Mouse (Mus musculus) embryonic facial prominence, embryonic 12.5 days (tissue): ENCODE measurements at regions not wholly inside any gene's neighbourhood (a gene's known extent, or its start where the extent isn't known, plus 50 kb on each side); places are given as distances from the start of the nearest gene placed in this dataset.
"Not testable (repeated sequence)": the region's sequence is repeated elsewhere in the genome, so short reads cannot be mapped to it uniquely, and the experiment has no call there.

ENCODE experiments used
- ATAC-seq: fragments of 200-750 bp; cut with Nextera tagmentation; 2 replicates; pipeline ENCODE4 v1.8.0; 2017; ENCODE audit not compliant: insufficient number of reproducible peaks, insufficient read depth, low FRiP score, low TSS enrichment
- H3K27ac ChIP-seq: fragments of 300-500 bp; sonication (generic); 2 replicates; pipeline ENCODE4 v1.5.1; 2016; ENCODE audit warnings: mild to moderate bottlenecking
- H3K27me3 ChIP-seq: fragments of 300-500 bp; sonication (generic); 2 replicates; pipeline ENCODE4 v1.6.1; 2016; ENCODE audit warnings: mild to moderate bottlenecking, moderate library complexity
- H3K36me3 ChIP-seq: fragments of 300-500 bp; sonication (generic); 2 replicates; pipeline ENCODE4 v1.6.1; 2016; ENCODE audit warnings: mild to moderate bottlenecking
- H3K4me1 ChIP-seq: fragments of 300-500 bp; sonication (generic); 2 replicates; pipeline ENCODE4 v1.6.1; 2016
- H3K4me2 ChIP-seq: fragments of 300-500 bp; sonication (generic); replicated peaks from 2 replicates; pipeline ENCODE4 v1.6.1; 2016; ENCODE audit warnings: mild to moderate bottlenecking, moderate library complexity
- H3K4me3 ChIP-seq: fragments of 300-500 bp; sonication (generic); 2 replicates; pipeline ENCODE4 v1.5.1; 2016; ENCODE audit warnings: mild to moderate bottlenecking
- H3K9ac ChIP-seq: fragments of 300-500 bp; sonication (generic); 2 replicates; pipeline ENCODE4 v1.6.1; 2016; ENCODE audit warnings: mild to moderate bottlenecking, moderate library complexity
- H3K9me3 ChIP-seq: fragments of 300-500 bp; sonication (generic); 2 replicates; pipeline ENCODE4 v1.6.1; 2016; ENCODE audit warnings: mild to moderate bottlenecking, moderate library complexity
- WGBS: fragments of 180-500 bp; shearing (Covaris S2); methylation state at CpG from one replicate; pipeline ENCODE4 v1.1.7; 2016; 5-methylcytosine and 5-hydroxymethylcytosine counted together

DNA sequence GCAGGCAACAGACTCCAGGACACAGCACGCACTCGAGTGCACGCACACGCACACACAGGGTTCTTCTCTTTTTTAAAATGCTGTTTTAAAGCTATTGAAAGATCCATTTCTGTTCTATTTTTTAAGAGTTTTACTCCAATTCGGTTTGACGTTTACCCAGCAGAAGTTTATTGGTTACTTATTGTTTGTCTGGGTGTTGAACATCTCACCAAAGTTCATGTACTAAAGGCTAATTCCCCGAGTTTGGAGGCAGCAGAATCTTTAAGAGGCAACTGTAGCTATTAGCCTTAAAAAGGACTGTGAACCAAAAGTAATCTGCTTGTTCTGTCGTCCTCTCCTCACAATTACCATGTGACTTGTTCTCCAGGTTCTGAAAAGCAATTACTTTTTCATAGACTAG is 263.0 kb upstream of the Nfia start:
- WGBS = 86% methylated on average over 8 of the region's 8 CpGs
- H3K27me3 ChIP-seq = no peaks in the 10 kb centered on the region
- H3K9ac ChIP-seq = no peak overlapping the region
- H3K9me3 ChIP-seq = no peaks in the 10 kb centered on the region
- H3K4me1 ChIP-seq = no peaks in the 10 kb centered on the region
- no peak overlapping the region for H3K4me2 ChIP-seq
- H3K27ac ChIP-seq = no peak overlapping the region
- no peak for ATAC-seq
- H3K4me3 ChIP-seq = no peak overlapping the region
- H3K36me3 ChIP-seq = no peaks in the 10 kb centered on the region

DNA sequence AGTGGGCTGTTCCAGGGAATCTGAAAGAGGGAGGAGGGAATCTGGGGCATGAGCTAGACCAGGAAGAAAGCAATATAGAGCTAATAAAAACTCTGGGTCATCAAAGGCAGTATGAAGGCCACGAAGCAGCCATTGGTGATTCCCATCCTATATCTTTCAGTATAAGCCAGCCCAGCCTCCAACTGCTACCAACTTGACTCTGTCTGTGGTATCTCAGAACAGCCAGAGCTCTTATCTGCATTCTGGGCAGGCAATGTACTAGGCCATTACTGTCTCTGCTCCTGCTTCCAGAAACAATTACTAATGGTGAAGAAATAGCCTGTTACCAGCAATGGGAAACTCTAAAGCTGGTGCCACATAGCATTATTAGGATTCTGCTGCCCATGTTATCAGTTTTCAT is 266.8 kb upstream of the Nfia start:
- Histone ChIP-seq H3K36me3 (no peaks in the 10 kb centered on the region), H3K4me3 (no peak overlapping the region), H3K27me3 (no peaks in the 10 kb centered on the region), H3K9me3 (no peaks in the 10 kb centered on the region), H3K9ac (no peak overlapping the region), H3K4me2 (no peak overlapping the region), H3K27ac (no peak overlapping the region), H3K4me1 (no peaks in the 10 kb centered on the region)
- no peak for ATAC-seq
- 73% methylated on average over 1 of the region's 1 CpGs for WGBS

DNA sequence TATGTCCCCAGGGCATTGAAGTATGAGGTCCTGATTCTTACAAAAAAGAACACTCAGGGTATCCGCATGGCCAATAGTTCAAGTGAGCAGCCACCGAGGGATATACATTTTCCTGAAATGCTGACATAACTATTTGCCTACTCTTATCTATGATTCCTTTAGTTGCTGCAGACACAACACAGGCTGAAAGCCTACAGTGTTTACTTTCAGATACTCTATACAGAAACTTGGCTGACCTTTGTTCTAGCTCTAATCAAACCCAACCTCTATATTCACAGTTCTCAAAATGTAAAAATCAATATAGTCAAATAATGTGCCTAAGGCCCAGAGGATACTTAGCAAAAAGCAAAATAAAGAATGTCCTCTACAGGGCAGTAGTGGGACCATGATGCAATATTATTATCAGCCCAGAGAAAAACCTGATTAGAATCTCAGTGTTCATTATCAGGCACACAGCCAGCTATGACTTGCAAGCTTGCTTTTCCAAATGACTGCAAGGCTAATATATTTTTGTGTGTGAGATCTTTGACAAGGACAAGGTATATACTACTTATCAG is 281.2 kb upstream of the Nfia start:
- 79% methylated on average over 2 of the region's 2 CpGs for WGBS
- no peak for ATAC-seq
- Histone ChIP-seq H3K9ac (no peak overlapping the region), H3K27ac (no peak overlapping the region), H3K4me2 (no peak overlapping the region), H3K27me3 (no peaks in the 10 kb centered on the region), H3K4me3 (no peak overlapping the region), H3K4me1 (no peaks in the 10 kb centered on the region), H3K36me3 (no peaks in the 10 kb centered on the region), H3K9me3 (no peaks in the 10 kb centered on the region)

DNA sequence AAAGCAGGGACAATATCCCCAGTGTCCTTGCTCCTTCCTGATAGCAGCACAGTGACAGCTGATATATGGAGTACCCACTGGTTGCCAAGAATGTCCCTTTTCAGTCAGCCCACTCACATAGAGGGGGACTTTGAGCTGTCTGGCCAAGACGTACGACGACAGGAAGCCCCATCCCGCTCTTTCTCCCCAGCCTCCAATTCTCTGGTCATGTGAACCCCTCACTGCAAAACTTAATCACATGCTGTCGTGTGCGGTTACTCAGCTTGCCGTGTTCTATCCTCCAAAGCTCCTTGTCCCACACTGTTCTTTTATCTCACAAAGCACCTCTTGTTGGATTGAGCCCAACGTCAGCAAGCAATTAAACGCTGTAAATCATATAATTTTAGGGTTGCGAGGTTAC is 286.2 kb upstream of the Nfia start:
- H3K4me1 ChIP-seq = peaks cover 14% of the 10 kb centered on the region

DNA sequence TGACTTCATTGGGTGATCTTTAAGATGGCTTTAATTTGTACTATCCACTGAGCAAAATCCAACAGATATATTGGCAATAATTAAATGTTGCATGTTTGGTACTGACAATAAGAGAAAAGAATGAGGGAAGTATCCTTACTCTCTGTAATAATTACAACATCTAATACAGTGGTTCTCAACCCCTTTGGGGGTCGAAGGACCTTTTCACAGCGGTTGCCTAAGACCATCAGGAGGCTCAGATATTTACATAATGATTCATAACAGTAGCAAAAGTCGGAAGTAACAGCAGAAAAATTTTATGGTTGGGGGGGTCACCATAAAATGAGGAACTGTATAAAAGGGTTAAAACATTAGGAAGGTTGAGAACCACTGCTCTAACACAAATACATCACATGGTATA is 287.3 kb upstream of the Nfia start:
- Histone ChIP-seq H3K27me3 (no peaks in the 10 kb centered on the region), H3K4me3 (no peak overlapping the region), H3K4me2 (no peak overlapping the region), H3K27ac (no peak overlapping the region), H3K9ac (no peak overlapping the region), H3K36me3 (no peaks in the 10 kb centered on the region), H3K9me3 (no peaks in the 10 kb centered on the region), H3K4me1 (peaks cover 14% of the 10 kb centered on the region)
- WGBS = 87% methylated on average over 3 of the region's 3 CpGs
- no peak for ATAC-seq

More for the DNA sequence above, 286.2 kb upstream of the Nfia start:
- ATAC-seq = no peak
- no peaks in the 10 kb centered on the region for H3K27me3 ChIP-seq
- H3K4me2 ChIP-seq = no peak overlapping the region
- H3K36me3 ChIP-seq = no peaks in the 10 kb centered on the region
- no peak overlapping the region for H3K9ac ChIP-seq
- WGBS = 40% methylated on average over 10 of the region's 10 CpGs
- no peaks in the 10 kb centered on the region for H3K9me3 ChIP-seq
- H3K4me3 ChIP-seq = no peak overlapping the region
- H3K27ac ChIP-seq = no peak overlapping the region

DNA sequence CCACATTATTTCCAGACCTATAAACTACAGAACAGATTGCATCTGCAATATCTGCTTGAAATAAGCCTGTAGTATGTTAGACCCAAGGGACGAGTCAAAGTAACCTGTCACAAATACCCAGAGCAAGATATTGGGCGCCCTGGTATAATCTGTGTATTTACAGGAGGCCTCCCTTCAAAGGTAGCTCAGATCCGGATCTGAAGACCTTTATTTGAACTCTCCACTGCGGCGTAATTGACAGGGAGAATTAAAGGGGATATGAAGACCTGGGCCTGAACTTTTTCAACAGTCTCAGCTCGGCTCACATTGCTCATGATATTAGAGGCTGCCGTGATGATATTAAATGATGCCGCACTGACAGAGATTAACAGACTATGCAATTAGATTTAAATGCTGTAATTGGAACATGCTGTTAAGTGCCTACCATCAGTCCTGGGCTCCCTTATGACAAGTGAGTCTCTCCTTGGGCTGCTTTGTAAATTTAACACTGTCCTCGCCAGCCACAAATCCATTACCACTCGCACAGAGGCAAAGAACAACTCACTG is 289.8 kb upstream of the Nfia start:
- no peaks in the 10 kb centered on the region for H3K9me3 ChIP-seq
- H3K4me3 ChIP-seq = no peak overlapping the region
- H3K27me3 ChIP-seq = no peaks in the 10 kb centered on the region
- no peaks in the 10 kb centered on the region for H3K36me3 ChIP-seq
- 23% methylated on average over 10 of the region's 10 CpGs for WGBS
- no peak overlapping the region for H3K9ac ChIP-seq
- no peak overlapping the region for H3K4me2 ChIP-seq
- peak; percentile 54 for ATAC-seq
- H3K4me1 ChIP-seq = peaks cover 17% of the 10 kb centered on the region
- 0 out of 2 replicates have a peak overlapping the region, but pooled peaks have one; percentile 27 for H3K27ac ChIP-seq

DNA sequence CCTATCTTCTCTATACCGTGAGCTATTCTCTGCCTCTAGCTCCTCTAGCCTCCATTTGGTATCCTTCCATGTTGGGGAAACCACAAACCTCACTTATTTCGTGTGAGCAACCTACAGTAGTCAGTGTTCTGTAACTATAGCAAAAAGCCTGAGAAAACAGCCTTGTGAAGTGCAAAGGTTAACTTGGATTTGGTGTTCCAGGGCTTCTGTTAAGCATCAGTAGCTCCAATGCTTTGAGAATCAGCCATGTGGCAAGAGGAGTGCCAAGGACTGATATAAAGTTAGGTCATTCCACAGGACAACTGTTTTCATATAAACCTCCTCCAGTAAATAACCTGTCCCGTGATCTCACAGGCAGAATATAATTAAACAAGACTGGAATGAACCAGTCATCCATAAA is 290.7 kb upstream of the Nfia start:
- Histone ChIP-seq H3K27ac (0 out of 2 replicates have a peak overlapping the region, but pooled peaks have one; percentile 11), H3K9me3 (no peaks in the 10 kb centered on the region), H3K4me2 (no peak overlapping the region), H3K9ac (no peak overlapping the region), H3K4me1 (peaks cover 26% of the 10 kb centered on the region), H3K36me3 (no peaks in the 10 kb centered on the region), H3K4me3 (no peak overlapping the region), H3K27me3 (no peaks in the 10 kb centered on the region)
- 80% methylated on average over 3 of the region's 3 CpGs for WGBS
- no peak for ATAC-seq

DNA sequence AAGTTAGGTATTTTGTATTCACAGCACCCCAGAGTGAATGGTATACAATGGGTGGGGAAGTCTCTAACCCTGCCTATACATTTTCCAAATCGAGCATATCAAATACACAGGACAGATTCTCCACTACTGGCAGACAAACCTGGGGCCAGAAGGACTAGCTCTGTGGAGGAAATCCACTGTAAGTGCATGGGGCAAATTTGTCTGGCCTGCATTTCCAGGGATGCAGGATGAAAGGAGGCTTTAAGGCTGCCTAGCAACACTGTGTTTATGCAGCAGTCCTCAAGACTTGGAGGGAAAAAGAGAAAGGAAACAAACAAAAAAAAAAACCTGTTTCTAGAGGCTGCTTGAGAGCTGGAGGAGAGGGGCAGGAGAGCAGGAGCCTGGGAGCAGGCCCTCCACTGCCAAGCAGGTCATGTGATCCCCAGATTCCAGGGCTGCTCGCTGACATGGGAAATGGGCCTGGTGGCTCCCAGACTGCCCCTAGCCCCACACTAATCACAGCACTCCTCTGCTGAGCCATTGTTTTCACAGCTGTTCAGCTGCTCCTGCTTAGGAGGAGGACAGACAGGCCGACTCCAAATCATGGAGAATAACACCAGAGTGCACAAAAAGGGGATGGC is 293.7 kb upstream of the Gm10192 start:
- no peaks in the 10 kb centered on the region for H3K36me3 ChIP-seq
- H3K4me3 ChIP-seq = no peak overlapping the region
- no peaks in the 10 kb centered on the region for H3K27me3 ChIP-seq
- peak; percentile 96 for ATAC-seq
- 0 out of 2 replicates have a peak overlapping the region, but pooled peaks have one; percentile 4 for H3K9ac ChIP-seq
- peak overlapping the region; percentile 76 for H3K27ac ChIP-seq
- 7% methylated on average over 3 of the region's 3 CpGs for WGBS
- H3K4me1 ChIP-seq = peaks cover 20% of the 10 kb centered on the region
- H3K9me3 ChIP-seq = no peaks in the 10 kb centered on the region
- H3K4me2 ChIP-seq = no peak overlapping the region

DNA sequence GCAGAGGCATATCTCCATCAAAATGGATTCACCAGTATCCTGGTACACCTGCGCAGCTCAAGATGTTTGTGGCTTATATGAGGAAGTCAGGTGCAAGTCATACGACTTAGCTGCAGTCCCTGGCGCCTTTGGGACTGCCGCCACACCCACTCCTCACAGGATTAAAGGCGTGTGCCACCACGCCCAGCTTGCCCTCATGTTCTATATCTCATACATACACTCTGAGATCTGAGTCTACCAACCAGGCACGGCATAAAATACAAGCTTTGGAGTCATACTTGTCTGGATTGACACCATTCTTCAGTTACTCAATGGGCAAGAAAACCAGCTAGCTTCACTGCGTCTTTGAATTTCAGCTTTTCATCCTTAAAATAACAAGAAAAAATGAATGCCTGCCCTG is 290.5 kb upstream of the Gm10192 start:
- H3K27ac ChIP-seq, H3K9me3 ChIP-seq, H3K4me2 ChIP-seq, H3K27me3 ChIP-seq, ATAC-seq, H3K36me3 ChIP-seq, H3K9ac ChIP-seq, H3K4me3 ChIP-seq: not testable (repeated sequence)
- WGBS = 90% methylated on average over 8 of the region's 8 CpGs
- peaks cover 20% of the 10 kb centered on the region for H3K4me1 ChIP-seq

DNA sequence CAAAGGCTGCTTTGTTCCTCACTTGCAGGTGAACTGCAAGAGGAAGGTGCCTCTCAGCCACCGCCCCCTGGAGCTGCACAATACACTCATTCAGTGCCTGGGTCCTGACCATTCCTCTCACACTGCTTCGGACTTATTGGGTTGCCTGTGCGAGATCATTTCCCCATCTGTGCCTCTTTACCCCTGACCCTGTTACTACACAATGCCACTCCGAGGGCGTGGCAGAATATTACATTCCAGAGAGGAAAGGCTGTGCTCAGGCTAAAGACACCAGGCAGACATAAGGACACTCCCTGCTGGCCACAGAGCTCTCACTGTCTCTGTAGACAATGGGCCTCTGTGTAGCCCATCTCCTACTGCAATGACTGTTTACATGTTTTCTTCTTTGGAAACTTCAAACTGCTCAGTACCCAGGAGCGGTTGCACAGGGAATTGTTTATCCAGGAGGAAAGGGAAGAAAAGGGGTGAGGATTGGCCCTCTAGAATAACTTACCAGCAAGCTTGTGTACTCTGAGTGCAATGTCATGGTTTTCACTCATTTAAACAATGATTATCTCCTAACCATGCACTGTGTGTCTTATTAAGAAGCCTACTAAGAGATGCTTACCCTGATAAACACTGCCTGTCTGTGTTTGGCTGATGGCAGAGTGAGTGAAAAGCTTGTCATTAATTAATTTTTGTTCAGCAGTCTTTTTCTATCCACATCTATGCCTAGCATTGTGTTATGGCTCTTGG is 283.1 kb upstream of the Gm10192 start:
- Histone ChIP-seq H3K27me3 (no peaks in the 10 kb centered on the region), H3K27ac (no peak overlapping the region), H3K4me1 (peaks cover 5% of the 10 kb centered on the region; the same call in 1 of the 2 replicates), H3K36me3 (no peaks in the 10 kb centered on the region), H3K4me3 (no peak overlapping the region), H3K9ac (no peak overlapping the region), H3K4me2 (no peak overlapping the region), H3K9me3 (no peaks in the 10 kb centered on the region)
- peak; percentile 47; the same call in 1 of the 2 replicates for ATAC-seq
- 18% methylated on average over 6 of the region's 6 CpGs for WGBS

DNA sequence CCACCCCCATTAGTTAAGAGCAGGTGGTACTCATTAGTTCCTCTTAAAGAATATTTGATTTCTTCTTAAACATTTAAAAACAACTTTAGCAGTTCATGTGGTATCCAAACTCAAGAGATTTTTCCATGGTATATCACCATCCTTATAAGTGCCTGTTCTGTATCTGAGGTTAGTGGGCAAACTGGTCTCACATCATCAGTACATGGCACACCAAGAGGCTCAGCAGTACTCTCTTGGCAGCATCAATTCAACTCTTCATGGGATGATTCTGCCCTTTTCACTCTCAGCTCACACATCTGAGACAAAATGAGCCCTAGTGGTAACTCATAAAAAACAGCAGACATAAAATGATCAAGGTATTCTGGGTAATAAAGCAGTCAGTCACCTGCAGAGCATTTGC is 282.6 kb upstream of the Gm10192 start:
- H3K4me1 ChIP-seq = peaks cover 5% of the 10 kb centered on the region; the same call in 1 of the 2 replicates
- H3K27me3 ChIP-seq = no peaks in the 10 kb centered on the region
- ATAC-seq = no peak
- H3K4me3 ChIP-seq = no peak overlapping the region
- H3K9ac ChIP-seq = no peak overlapping the region
- no peak overlapping the region for H3K27ac ChIP-seq
- H3K9me3 ChIP-seq = no peaks in the 10 kb centered on the region
- H3K4me2 ChIP-seq = no peak overlapping the region
- no peaks in the 10 kb centered on the region for H3K36me3 ChIP-seq

DNA sequence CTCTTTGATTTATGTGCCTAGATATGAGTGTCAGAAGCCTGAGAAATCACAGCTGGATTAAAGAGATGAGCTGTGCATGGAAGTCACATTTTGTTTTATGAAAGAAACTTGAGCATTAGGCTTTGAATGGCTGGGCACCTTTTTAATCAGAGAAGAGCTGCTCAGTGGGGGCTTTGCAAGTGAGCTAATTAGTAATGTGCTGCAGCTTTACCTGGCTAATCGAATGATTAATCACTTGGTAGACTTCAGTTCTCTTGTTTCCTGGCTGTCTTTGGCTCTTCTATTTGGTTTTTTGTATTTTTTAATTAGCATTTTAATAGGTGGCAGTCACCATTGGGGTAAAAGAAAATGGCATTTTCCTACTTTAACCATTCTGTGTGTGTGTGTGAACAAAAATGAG is 278.2 kb upstream of the Gm10192 start:
- H3K9me3 ChIP-seq = no peaks in the 10 kb centered on the region
- no peak overlapping the region for H3K27ac ChIP-seq
- no peak overlapping the region for H3K4me3 ChIP-seq
- no peaks in the 10 kb centered on the region for H3K27me3 ChIP-seq
- 66% methylated on average over 1 of the region's 1 CpGs for WGBS
- ATAC-seq = no peak
- no peak overlapping the region for H3K4me2 ChIP-seq
- H3K36me3 ChIP-seq = no peaks in the 10 kb centered on the region
- peaks cover 5% of the 10 kb centered on the region; the same call in 1 of the 2 replicates for H3K4me1 ChIP-seq
- H3K9ac ChIP-seq = no peak overlapping the region
